ENCODE assay signal across 13 mouse cellular contexts in genomic region chr3:62352071-62352470, GRCm38 (mm10).
"Had no signal": no experiment of that assay in that cellular context is flagged by ENCODE, and none has a peak within 500 bp of the region (broad histone marks: within the 10 kb centered on the region; RNA-seq: fewer than 3 reads in every experiment).

No protein-coding gene starts in this region.

- H3K4me3 ChIP-seq: midbrain, embryonic 13.5 days; midbrain, embryonic 15.5 days; neural tube, embryonic 12.5 days; stomach, embryonic 15.5 days had no signal

- H3K27ac ChIP-seq: midbrain, embryonic 13.5 days; midbrain, embryonic 15.5 days; neural tube, embryonic 12.5 days; stomach, embryonic 15.5 days; stomach, postnatal 0 days had no signal

- H3K36me3 ChIP-seq: midbrain, embryonic 13.5 days; midbrain, embryonic 15.5 days; neural tube, embryonic 12.5 days; stomach, embryonic 15.5 days had no signal

- H3K9ac ChIP-seq: lung, embryonic 14.5 days; midbrain, embryonic 13.5 days; midbrain, embryonic 15.5 days; neural tube, embryonic 12.5 days; stomach, embryonic 15.5 days had no signal

- H3K27me3 ChIP-seq: midbrain, embryonic 13.5 days; midbrain, embryonic 15.5 days; neural tube, embryonic 12.5 days; stomach, embryonic 15.5 days had no signal

- H3K4me1 ChIP-seq: midbrain, embryonic 13.5 days; midbrain, embryonic 15.5 days; neural tube, embryonic 12.5 days; stomach, embryonic 15.5 days had no signal

- DNase-seq: lung, adult 18-20 months; lung, embryonic 14.5 days; lung, postnatal 10 days; lung, postnatal 4 days; right cerebral cortex, postnatal 14 days; thymus, adult 2 months; thymus, postnatal 25 days; thymus, postnatal 4 days had no signal
